Mouse (Mus musculus) spleen, adult 12 weeks (tissue): ENCODE measurements around the gene Cd5.

Source experiments
- DNase-seq: peaks from one replicate; pipeline ENCODE4 v3.0.0; 2022; ENCODE audit warnings: low spot score

Gene Cd5

DNA sequence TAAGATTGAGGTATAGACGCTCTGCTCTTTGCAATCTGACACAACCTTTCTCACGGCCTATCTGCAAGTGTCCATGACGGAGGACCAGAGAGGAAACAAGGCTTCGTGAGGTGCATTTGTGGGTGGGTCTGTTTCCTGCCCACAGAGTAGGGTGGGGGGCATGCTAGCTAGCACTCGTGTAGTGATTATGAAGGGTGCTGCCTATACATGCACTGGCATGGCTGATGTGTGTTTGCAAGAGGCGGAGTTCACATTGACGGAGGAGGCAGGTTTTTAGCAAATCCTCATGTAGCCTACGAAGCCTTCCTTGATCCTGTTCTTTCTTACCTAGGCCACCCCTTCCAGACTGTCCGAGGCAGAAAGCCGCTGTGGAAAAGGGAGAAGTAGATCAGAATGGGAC lies 8.9 kb downstream of the Cd5 start:
- no peak for DNase-seq

DNA sequence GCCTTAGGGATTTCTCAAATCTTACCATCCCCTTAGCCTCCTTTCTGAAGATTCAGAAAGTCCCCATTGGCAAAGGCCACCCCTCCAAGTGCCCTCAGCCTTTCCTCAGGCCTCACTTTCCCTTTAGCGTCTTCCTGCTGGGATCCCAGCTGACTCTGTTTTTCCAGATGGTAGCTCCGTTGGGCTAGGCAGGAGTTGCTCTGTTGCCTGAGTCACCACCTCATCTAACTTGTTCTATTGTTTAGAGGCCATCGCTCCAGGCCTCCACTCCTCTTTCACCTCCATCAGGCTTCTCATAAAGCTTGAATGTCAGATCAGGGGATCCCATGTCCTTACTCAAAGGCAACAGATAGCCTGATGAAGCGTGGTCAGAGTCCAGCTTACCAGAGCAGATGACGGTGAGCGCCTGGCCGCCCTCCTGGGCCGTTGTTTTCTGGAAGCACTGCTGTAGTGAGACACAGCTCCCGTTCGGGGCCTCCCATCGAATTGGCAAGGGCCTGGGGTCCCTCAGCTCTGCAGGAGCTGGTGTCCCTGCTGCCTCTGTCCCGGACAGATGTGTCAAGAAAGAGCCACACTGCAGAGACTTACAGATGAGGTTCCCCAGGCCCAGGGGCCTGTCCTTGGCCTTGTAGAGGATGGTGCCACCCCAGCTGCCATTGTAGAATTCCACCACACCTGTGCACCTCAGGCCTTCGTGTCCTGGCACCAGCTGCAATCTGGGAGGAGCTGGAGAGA lies 14.0 kb downstream of the Cd5 start:
- DNase-seq, result no peak

DNA sequence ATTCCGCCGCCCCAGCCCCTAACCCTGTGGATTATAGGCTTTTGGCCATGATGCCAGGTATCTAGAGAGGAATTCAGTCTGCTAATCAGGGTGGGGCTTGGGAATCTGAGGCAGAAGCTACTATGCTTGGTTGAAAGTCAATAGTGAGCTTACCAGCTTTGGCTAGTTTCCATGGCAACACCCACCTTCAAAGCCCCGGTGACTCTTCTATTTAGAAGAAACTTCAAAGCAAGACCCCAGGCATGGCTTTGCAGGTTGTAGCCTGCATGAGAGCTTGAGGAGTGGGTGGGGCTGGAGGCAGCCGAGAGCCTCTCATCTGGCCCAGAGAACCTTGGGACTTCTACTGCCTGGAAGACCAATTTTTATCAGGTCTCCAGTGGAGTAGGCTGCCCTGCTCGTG lies 15.2 kb downstream of the Cd5 start:
- no peak for DNase-seq

DNA sequence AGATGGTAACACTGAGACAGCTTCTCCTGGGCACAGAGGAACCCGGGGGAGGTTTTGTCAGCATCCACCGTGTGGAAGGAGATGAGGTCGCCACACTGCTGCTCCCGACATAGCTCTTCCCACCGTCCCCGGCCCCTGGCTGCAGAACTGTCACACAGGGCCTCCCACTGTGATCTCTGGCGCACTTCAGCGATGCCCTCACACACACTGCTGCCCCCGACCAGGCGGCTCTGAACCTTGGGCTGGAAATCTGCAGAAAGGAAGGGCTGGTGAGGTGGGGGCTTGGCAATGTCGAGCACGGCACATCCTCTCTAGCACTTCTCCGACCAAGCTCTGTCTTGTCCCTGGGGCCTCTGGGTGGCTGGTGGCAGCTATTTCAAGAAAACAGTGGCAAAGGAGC lies 15.7 kb downstream of the Cd5 start:
- DNase-seq, result no peak

DNA sequence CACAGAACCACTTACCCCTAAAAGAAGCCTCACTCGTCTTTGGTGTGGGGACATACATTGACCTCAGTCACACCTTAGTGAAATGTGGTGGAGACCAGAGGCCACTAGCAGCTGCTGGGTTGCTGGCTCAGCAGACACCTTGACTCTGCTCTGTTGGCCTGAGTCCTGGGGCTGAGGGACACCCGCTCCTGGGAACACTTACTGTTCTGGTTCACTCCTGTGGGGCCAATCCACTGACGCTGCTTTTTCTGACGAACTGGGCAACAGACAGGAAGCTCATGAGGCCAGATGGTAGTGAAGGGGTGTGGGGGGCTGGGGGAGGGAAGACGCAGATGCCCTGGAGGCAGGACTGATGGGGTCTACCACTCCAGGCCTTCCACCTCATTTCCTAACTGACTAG lies 17.7 kb downstream of the Cd5 start:
- no peak for DNase-seq

DNA sequence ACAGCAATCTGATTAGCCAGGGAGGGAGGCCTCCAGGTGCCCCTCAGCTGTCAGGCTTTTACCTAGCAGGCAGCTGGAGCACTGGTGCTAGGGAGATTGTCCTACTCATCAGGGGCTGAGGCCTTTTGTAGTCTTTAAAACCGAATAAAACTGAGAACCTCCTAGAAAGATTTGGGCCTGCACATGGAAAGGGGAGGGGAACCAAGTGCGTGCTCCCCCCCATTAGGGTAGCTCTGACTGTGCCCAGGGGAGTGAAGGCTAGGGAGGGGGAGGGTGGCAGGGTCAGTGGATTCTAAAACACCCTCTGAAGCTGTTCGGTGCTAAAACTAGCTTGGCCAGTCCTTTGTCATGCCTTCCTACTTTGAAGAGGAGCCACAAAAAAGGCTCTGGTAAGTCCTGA lies 18.3 kb downstream of the Cd5 start:
- no peak for DNase-seq

DNA sequence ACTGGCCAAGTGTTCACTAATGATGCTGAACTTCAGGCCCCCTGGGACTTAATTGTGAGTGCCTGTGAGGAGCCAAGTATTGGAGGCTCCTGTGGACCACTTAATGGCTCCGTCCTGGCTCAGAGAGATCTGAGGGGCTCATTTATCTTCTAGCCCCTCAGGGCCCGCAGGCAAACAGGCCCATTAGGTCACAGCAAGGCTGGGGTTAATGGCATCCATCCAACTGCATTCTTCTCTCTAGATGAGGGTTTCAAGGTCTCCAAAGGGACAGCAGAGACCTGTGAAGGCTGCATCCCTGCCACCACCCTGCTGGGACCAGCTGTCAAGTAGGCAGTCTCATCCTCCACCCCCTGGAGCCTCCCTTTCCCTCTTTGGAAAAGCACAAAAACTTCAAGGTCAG lies 19.1 kb downstream of the Cd5 start:
- DNase-seq, result no peak

DNA sequence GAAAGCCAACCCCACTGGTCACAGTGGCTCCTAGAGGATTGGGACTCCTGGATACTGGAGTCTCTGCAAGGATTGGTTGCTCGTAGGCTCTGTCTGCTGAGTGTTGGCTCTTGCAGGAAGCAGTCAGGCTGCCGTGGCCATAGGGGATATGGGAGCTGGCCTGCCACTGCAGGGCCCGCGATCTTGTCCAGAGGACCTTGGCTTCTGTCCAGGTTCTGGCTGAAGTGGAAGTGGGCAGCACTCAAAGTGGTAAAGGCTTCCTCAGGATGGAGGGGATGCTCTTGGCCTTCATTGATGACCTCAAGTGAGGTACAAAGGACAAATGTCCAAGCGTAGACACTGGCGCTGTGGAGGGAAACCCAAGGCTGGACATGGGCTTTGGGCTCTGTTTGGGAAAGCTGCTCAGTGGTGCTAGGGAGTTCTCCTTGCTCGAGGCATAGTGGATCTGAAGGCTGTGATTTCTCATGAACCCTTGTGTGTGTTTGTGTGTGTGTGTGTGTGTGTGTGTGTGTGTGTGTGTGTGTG lies 20.5 kb downstream of the Cd5 start:
- DNase-seq, result no peak

DNA sequence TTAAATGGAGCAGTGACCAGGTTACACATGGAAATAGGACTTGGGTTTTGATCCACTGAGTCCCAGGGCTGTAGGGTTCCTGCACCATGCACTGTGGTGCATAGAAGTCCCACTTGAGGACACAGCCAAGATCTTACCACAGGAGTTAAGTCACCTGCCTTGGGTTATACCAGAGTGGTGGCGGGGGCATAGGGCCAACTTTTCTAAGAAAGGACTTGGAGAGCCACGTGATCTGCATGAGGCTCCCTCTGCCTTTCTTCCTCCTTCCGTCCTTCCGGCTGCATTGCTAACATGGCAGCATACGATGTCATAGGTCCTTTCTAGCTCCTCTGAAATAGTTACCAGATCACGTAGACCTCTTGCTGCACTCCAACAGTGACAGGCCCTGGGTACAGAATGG lies 23.3 kb downstream of the Cd5 start:
- DNase-seq, result no peak

DNA sequence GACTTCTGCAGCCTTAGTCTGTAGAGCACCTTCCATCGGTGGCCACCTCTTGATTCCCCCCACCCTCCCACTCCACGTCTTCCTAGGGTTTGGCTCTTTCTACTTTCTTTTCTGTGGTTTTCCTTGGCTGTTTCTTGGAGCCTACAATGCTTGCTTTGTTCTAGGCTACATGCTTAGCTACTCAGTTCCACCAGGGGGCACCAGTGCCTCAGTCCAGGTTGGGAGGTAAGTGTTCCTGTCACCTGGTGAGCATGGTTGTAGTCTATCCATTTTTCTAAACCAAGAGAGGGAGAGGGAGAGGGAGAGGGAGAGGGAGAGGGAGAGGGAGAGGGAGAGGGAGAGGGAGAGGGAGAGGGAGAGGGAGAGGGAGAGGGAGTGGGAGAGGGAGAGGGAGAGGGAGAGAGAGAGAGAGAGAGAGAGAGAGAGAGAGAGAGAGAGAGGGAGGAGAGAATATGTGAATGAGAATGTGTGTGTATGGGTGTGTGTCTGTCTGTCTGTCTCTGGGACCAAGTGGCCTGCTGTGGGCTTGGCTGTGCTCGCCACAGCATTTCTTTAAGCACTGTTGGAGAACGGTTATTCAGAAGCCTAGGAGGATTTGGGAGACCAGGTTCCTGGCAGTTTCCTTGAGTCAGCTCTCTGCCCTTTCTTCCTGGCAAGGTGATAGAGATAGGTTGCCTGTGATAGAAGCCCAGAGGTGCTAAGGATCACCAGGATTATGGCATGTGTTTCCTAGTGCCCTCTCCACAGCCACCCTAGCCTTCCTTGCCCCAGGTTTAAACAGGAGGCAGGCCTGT lies 23.9 kb downstream of the Cd5 start:
- peak; percentile 37 for DNase-seq

DNA sequence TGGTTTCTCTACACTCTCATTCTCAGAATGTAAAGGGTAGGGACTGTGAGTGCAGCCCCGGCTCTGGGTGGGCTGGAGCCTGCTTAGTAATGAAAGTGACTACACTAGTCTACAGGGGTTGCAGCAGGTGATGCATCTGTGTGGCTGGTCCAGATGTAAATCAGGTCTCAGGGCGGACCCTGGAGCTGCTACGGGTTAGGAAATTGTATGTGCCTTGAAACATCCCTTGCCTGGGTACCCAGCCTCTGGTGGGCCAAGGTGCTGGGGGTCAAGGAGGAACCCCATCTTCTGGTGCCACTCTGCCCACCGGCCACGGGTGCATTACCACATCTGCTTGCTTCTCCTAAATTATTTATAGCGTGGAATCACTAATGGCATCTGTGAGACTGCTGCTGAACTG lies 24.6 kb downstream of the Cd5 start:
- DNase-seq, result no peak

DNA sequence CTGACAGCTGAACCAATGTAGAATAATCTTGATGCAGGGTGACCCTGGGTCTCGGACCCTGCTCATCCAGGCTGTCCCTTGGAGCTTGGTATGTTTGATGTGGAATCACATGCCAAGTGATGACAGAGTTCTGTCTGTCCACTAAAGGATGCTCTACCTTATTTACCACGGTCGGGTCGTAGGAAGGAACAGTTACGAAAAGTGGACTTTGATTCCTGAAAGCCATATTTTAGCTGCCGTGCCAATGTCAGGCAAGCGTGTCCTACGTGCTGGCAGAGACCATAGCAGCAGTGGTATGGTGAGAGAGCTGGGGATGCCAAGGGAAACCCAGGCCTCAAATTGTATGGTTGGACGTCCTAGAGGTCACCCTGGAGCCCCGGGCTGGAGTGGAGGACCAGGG lies 25.3 kb downstream of the Cd5 start:
- no peak for DNase-seq

DNA sequence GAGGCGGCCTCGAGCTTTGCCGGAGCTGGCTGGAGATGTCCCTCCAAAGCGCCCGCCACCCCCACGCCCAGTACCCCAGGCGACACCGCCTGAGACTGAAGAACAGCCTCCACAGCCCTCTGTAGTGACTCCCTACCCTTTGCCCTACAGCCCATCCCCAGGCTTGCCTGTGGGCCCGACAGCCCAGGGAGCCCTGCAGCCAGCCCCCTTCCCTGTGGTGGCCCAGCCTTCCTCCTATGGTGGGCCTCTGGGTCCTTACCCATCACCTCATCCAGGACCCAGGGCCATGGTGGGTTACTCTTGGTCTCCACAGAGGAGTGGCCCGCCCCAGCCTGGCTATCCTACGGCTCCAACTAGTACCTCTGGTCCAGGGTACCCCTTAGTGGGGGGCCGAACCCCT lies 26.2 kb downstream of the Cd5 start:
- no peak for DNase-seq

DNA sequence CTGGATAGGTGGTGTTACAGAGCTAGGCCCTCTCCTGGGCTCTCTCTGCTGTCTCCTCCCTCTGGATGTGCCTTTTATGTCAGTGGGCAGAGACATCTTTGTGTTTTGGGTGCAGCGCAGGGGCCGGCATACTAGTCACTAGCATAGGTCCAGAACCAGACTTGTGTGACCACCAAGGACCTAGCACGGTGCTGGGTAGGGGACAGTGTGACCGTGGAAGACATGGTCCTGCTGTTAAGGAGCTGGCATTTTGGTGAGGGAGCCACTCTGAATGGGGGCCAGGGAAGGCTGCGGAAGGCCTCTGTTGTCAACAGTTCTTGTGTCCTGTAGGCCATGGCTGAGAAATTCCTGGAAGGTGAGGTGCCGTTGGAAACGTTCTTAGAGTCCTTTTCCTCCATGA lies 26.6 kb downstream of the Cd5 start:
- no peak for DNase-seq

DNA sequence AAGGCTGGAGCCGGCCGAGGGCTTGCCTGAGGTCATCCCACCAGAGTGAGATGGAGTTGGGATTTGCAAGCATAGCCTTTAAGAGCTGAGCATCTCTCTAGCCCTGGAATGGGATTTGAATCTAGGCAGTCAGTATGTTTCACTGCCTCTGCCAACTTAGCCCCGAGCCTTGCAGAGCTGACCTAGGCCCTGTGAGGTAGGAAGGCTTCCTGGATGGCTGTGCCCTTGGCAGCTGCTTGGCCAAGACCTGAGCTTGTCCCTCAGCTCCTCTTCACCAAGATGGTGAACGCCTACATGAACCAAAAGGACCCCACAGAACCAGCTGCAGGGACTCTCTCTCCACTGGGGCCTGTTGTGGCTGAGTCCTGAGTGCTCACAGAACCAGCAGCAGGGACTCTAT lies 28.1 kb downstream of the Cd5 start:
- no peak for DNase-seq

DNA sequence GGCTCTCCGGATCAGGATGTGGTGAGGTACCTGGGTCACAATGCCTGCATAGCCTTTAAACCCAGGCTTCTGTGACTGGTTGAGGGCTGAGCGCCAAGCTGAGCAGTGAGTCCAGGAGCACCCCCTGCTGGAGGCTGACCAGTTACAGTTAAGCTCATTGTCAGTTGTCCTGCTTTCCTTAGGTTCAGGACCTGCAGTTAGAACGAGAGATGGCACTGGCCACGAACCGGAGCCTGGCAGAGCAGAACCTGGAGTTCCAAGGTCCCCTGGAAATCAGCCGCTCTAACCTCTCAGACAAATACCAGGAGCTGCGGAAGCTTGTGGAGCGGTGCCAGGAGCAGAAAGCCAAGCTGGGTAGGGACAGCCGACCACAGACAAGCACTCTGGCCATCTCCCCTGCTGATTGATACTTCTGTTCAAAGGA lies 28.7 kb downstream of the Cd5 start:
- peak; percentile 39 for DNase-seq

DNA sequence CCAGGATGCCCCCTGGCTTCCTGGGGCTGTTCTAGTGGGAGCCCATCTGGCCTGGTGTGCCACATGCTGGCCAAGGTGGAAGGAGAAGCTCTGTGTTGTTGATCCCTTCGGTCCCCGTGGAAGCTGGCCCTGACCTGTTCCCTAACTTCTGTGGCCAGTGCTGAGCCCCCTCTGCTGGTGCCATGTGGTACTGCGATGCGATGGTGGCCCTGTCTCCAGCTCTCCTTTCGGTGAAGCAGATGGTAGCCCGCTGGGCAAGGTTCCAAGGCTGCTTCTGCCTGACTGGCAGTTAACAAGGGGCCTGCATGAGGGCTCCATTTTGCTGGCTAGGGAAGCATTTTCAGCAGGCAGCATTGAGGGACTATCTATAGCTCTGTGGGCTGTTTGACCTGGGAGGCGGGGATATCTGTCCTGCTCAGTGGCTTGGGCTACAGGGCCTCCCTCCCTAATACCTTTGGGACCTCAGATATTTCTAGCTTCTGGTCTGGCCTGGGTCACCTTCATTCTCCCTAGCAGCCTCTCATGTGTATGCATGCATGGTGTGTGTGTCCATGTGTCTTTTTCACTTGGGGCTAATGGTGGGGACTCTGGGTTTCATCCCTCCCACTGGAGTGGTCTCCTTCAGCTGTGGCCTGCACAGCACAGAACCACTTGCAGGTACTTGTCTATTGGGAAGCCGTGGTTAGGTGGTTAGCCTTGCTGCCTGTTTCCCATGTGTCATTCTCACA lies 29.3 kb downstream of the Cd5 start:
- peak; percentile 81 for DNase-seq

DNA sequence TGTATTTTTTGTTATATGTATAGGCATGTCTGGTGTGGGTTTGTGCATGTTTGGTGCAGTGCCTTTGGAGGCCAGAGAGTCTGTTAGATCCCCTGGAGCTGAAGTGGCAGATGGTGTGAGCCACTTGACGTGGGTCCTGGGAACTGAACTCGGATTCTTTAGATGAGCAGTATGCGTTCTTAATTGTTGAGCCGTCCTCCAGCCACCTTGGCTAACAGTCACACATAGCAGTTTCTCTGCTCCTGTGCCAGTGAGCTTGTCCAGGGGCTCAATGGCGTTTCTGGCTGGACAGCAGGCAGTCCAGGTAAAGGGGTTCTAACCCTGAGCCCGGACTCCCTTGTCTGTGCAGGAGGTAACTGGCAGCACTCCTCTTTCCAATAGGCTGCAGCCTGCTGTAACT lies 29.9 kb downstream of the Cd5 start:
- DNase-seq, result no peak

DNA sequence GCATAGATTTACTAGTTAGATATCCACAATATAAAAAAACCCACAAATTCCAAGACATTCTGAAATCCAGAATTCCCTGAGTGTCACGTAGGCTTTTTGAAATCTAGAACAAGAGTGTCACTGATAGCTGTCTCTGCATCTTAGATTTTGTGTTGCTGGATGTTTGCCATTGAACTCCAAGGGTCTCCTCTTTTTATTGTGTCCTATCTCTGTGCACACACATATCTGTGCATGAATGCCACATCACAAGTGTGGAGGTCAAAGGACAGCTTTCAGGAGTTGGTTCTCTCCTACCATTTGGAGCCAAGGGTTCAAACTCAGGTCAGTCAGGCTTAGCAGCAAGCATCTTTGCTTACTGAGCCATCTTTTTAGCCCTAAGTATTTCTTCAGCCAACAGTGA lies 30.9 kb downstream of the Cd5 start:
- DNase-seq, result no peak

DNA sequence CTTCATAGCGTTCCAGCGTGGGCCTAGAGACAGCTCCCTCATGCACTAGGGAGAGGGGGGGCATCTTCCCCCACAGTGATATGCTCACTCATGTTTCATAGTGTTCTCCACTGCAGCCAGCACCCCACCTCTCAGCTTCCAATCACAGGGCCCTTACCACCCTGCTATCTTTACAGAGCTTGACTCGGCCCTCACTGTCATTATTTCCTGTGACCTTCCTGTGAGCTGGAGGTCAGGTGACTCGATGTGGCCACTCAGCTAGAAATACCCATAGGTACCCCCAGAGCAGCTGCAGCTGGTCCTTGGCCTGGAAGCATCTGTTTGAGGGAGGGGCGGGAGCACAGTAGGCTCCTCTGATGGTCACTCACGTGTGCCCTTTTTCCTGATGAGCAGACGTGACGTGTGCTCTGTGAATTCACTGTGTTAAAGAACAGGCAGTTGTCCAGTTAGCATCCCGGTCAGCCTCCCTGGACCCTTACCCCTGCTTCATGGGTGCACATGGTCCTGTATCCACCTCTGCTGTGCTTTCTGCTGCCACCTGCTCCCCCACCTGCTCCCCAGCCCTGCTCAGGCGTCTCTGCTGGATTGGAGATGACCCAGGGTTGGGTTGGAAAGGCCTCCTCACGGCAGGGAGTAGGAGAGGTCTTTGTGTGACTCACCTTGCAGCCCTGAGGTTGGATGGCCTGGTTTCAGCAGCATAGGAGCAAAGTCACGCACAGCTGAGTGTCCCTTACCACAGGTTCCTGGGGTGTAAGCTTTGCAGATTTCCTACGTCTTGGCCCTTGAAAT lies 31.5 kb downstream of the Cd5 start:
- DNase-seq, result no peak

DNA sequence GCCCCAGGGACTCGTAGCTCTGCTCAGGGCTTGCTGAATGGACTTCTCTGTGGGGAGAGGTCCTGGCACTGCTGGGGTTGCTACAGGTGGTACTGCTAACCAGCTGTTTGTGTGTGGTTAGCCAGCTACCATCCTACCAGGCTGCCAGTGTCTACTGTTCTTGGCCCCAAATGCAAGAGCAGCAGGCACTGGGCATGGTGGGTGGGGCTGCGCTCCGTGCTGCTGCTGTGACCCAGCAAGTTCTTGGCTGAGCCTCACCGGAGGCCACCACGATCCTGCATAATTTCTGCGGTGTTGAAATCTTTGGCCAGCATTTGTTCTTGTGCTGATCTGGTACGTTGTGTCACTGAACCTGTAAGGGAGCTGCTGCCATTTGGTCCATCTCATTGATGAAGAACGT lies 35.3 kb downstream of the Cd5 start:
- no peak for DNase-seq

DNA sequence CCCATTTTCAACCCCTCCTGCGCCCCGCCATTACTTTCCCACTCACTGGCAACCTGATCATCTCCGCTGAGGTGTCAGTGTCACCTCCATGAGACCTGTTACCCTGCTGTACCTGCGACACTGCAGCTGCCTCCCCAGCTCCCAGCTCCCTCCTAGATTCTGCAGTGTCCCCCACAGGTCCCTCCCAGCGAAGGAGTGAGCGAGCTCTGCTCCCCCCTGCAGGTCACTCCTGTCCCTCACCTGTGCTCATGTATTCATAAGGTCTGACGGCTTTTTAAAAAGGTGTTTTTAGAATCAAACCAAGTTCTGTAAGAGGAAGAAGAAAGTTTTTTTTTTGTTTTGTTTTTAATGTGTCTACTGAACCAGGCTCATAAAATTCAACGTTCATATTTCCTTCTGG lies 36.7 kb downstream of the Cd5 start:
- no peak for DNase-seq
